ENCODE assay signal across 23 mouse cellular contexts in genomic region chr2:119277810-119278209, GRCm38 (mm10). TPM values are rescaled to one million over a fixed set of nuclear protein-coding genes. Genes with fewer than 3 reads are reported as not detected.
DNase-seq lines count a peak whose midpoint lies in the region; TF ChIP-seq lines count a peak whose summit lies in the region.
"Had no signal": no experiment of that assay in that cellular context is flagged by ENCODE, and none has a peak within 500 bp of the region (broad histone marks: within the 10 kb centered on the region; RNA-seq: fewer than 3 reads in every experiment).

No protein-coding gene starts in this region.

- 0 out of 2 replicates have a peak overlapping the region, but pooled peaks have one; percentile 26 for H3K4me3 ChIP-seq in E14TG2a.4 (replicated peaks; ENCODE audit: low read length)
- H3K4me3 ChIP-seq: embryonic facial prominence, embryonic 10.5 days; embryonic facial prominence, embryonic 12.5 days; forebrain, embryonic 13.5 days; forebrain, embryonic 15.5 days had no signal

- no peaks in the 10 kb centered on the region for H3K27me3 ChIP-seq in E14TG2a.4 (ENCODE audit: insufficient read depth, low read length)
- H3K27me3 ChIP-seq: embryonic facial prominence, embryonic 12.5 days; Patski had no signal

- H3K36me3 ChIP-seq in E14TG2a.4 (ENCODE audit: insufficient read depth, low read length) = no peaks in the 10 kb centered on the region
- H3K36me3 ChIP-seq: embryonic facial prominence, embryonic 10.5 days; embryonic facial prominence, embryonic 12.5 days; forebrain, embryonic 15.5 days; G1E had no signal

- peak; percentile 47 for DNase-seq in retina, embryonic 14.5 days (ENCODE audit: low spot score)
- no peak for DNase-seq in retina, postnatal 1 day
- DNase-seq in R1 (ENCODE audit: low read depth, low spot score) = peak; percentile 61
- peak; percentile 72 for DNase-seq in testis, postnatal 14 days (ENCODE audit: low spot score)
- DNase-seq in spleen, postnatal 4 days (ENCODE audit: low spot score in 2 of 2) = no peak
- no peak for DNase-seq in left cerebral cortex, postnatal 10 days (ENCODE audit: extremely low spot score in 1 of 2, low spot score in 2 of 2)
- DNase-seq: adrenal gland, adult 8-10 months; adrenal gland, postnatal 14 days; adrenal gland, postnatal 36 days; cerebellum, adult 11-12 months; cerebellum, adult 2 months; cerebellum, adult 9-10 months; cerebellum, postnatal 10 days; cerebellum, postnatal 25 days; forebrain, postnatal 0 days had no signal

- H3K4me1 ChIP-seq in E14TG2a.4 (replicated peaks; ENCODE audit: low read depth, low read length) = peaks cover 20% of the 10 kb centered on the region; the same call in 1 of the 2 replicates
- H3K4me1 ChIP-seq: embryonic facial prominence, embryonic 10.5 days; embryonic facial prominence, embryonic 12.5 days; forebrain, embryonic 13.5 days; forebrain, embryonic 15.5 days had no signal

- no peaks in the 10 kb centered on the region for H3K9me3 ChIP-seq in E14TG2a.4 (ENCODE audit: low read length)
- H3K9me3 ChIP-seq: embryonic facial prominence, embryonic 10.5 days; embryonic facial prominence, embryonic 12.5 days; forebrain, embryonic 13.5 days; forebrain, embryonic 15.5 days; G1E had no signal

- intact Hi-C loops in left cerebral cortex, postnatal 10 days (cut with DNase I) = no loop called here

- no peak for TF ChIP-seq CTCF in E14TG2a.4 (conservative IDR thresholded peaks at IDR 0.05; ENCODE audit: low read length)

RNA-seq across cellular contexts. Expression of gene Rhov, which starts 6.7 kb away (rescaled TPM):
- 10 to 100 TPM; 14.3 to 16.3 TPM for total RNA-seq in left cerebral cortex, postnatal 10 days (2021)
- total RNA-seq: adrenal gland, postnatal 14 days had no signal

RNA-seq across cellular contexts. Expression of gene Vps18, which starts 10.7 kb away (rescaled TPM):
- total RNA-seq in left cerebral cortex, postnatal 10 days (2021) = 10 to 100 TPM; 33.7 to 33.8 TPM

RNA-seq across cellular contexts. Expression of gene Spint1, which starts 40.6 kb away (rescaled TPM):
- total RNA-seq in left cerebral cortex, postnatal 10 days (2021) = 1 to 10 TPM in 1 of 2 experiments, under 1 TPM in 1; 0.28 to 1.4 TPM

RNA-seq across cellular contexts. Expression of gene Dll4, which starts 47.8 kb away (rescaled TPM):
- total RNA-seq in left cerebral cortex, postnatal 10 days (2021) = 1 to 10 TPM; 5.5 to 6.7 TPM

RNA-seq across cellular contexts. Expression of gene Ppp1r14d, which starts 48.1 kb away (rescaled TPM):
- not detected for total RNA-seq in left cerebral cortex, postnatal 10 days (2021)
- total RNA-seq: adrenal gland, adult 18-20 months; adrenal gland, adult 8-10 months; adrenal gland, postnatal 14 days; adrenal gland, postnatal 36 days; forebrain, postnatal 0 days; G1E had no signal

Comparison
In these comparisons a context has a peak if more than half of its experiments do, and no peak if none do; other contexts are left out.
1. DNase-seq: peak in retina, embryonic 14.5 days (single experiment), R1 (single experiment) and testis, postnatal 14 days (single experiment); none in retina, postnatal 1 day (single experiment), spleen, postnatal 4 days (0 of 2) and left cerebral cortex, postnatal 10 days (0 of 2).